Mouse (Mus musculus): ENCODE results near the gene Wipi1. TPM values are rescaled to one million over a fixed set of nuclear protein-coding genes. Genes with fewer than 3 reads are reported as not detected.

The Wipi1 gene
- polyA plus RNA-seq, 1 experiment from 2014 or later, result 16.7 TPM

- WGBS, result 100% methylated on average over 1 of the region's 1 CpGs
- Histone ChIP-seq H3K9ac (replicated peaks) (no peak overlapping the region), H3K4me2 (no peak overlapping the region), H3K36me3 (no peaks in the 10 kb centered on the region), H3K27ac (replicated peaks) (no peak overlapping the region), H3K9me3 (replicated peaks) (no peaks in the 10 kb centered on the region), H3K4me3 (replicated peaks) (no peak overlapping the region), H3K27me3 (replicated peaks) (no peaks in the 10 kb centered on the region), H3K4me1 (no peaks in the 10 kb centered on the region; the same call in 1 of the 2 replicates)
- ATAC-seq (ENCODE audit: low FRiP score), result no peak
Observed at GRCm38 (mm10) chr11:109547652-109548051, 64.1 kb downstream of the Wipi1 start.

GRCm38 (mm10) chr11:109546305-109547001 lies 65.3 kb downstream of the Wipi1 start:
- no peak overlapping the region for H3K27ac ChIP-seq (replicated peaks)
- H3K4me3 ChIP-seq (replicated peaks), result no peak overlapping the region
- WGBS, result 67% methylated on average over 16 of the region's 16 CpGs
- H3K36me3 ChIP-seq, result no peaks in the 10 kb centered on the region
- H3K9me3 ChIP-seq (replicated peaks), result no peaks in the 10 kb centered on the region
- no peak overlapping the region for H3K9ac ChIP-seq (replicated peaks)
- ATAC-seq (ENCODE audit: low FRiP score), result no peak
- no peaks in the 10 kb centered on the region; the same call in 1 of the 2 replicates for H3K4me1 ChIP-seq
- no peaks in the 10 kb centered on the region for H3K27me3 ChIP-seq (replicated peaks)
- H3K4me2 ChIP-seq, result no peak overlapping the region

GRCm38 (mm10) chr11:109545700-109546143 lies 66.0 kb downstream of the Wipi1 start:
- no peak for ATAC-seq (ENCODE audit: low FRiP score)
- no peaks in the 10 kb centered on the region for H3K9me3 ChIP-seq (replicated peaks)
- no peak overlapping the region for H3K9ac ChIP-seq (replicated peaks)
- no peak overlapping the region for H3K27ac ChIP-seq (replicated peaks)
- WGBS, result 74% methylated on average over 12 of the region's 12 CpGs
- no peaks in the 10 kb centered on the region; the same call in 1 of the 2 replicates for H3K4me1 ChIP-seq
- no peak overlapping the region for H3K4me2 ChIP-seq
- no peak overlapping the region for H3K4me3 ChIP-seq (replicated peaks)
- H3K27me3 ChIP-seq (replicated peaks), result no peaks in the 10 kb centered on the region
- no peaks in the 10 kb centered on the region for H3K36me3 ChIP-seq

GRCm38 (mm10) chr11:109545265-109545664 lies 66.5 kb downstream of the Wipi1 start:
- 76% methylated on average over 7 of the region's 7 CpGs for WGBS
- ATAC-seq (ENCODE audit: low FRiP score), result no peak
- no peaks in the 10 kb centered on the region; the same call in 1 of the 2 replicates for H3K4me1 ChIP-seq
- no peak overlapping the region for H3K9ac ChIP-seq (replicated peaks)
- H3K9me3 ChIP-seq (replicated peaks), result no peaks in the 10 kb centered on the region
- H3K27ac ChIP-seq (replicated peaks), result no peak overlapping the region
- no peak overlapping the region for H3K4me3 ChIP-seq (replicated peaks)
- H3K36me3 ChIP-seq, result no peaks in the 10 kb centered on the region
- H3K4me2 ChIP-seq, result no peak overlapping the region
- H3K27me3 ChIP-seq (replicated peaks), result no peaks in the 10 kb centered on the region

- Histone ChIP-seq H3K4me2 (no peak overlapping the region), H3K9ac (replicated peaks) (no peak overlapping the region), H3K36me3 (no peaks in the 10 kb centered on the region), H3K4me3 (replicated peaks) (no peak overlapping the region), H3K27me3 (replicated peaks) (no peaks in the 10 kb centered on the region), H3K4me1 (peaks cover under 1% of the 10 kb centered on the region; the same call in 1 of the 2 replicates), H3K27ac (replicated peaks) (no peak overlapping the region), H3K9me3 (replicated peaks) (no peaks in the 10 kb centered on the region)
- no peak for ATAC-seq (ENCODE audit: low FRiP score)
- WGBS, result 39% methylated on average over 7 of the region's 7 CpGs
Observed at GRCm38 (mm10) chr11:109544432-109544831, 67.3 kb downstream of the Wipi1 start.

GRCm38 (mm10) chr11:109543466-109543865 lies 68.3 kb downstream of the Wipi1 start:
- Histone ChIP-seq H3K27me3 (replicated peaks) (no peaks in the 10 kb centered on the region), H3K36me3 (no peaks in the 10 kb centered on the region), H3K9ac (replicated peaks) (no peak overlapping the region), H3K9me3 (replicated peaks) (no peaks in the 10 kb centered on the region), H3K4me1 (peaks cover 6% of the 10 kb centered on the region; the same call in 1 of the 2 replicates), H3K4me3 (replicated peaks) (no peak overlapping the region), H3K4me2 (no peak overlapping the region), H3K27ac (replicated peaks) (no peak overlapping the region)
- WGBS, result 93% methylated on average over 9 of the region's 9 CpGs
- ATAC-seq (ENCODE audit: low FRiP score), result no peak

GRCm38 (mm10) chr11:109539290-109539689 lies 72.5 kb downstream of the Wipi1 start:
- no peak for ATAC-seq (ENCODE audit: low FRiP score)
- Histone ChIP-seq H3K27ac (replicated peaks) (no peak overlapping the region), H3K27me3 (replicated peaks) (no peaks in the 10 kb centered on the region), H3K9me3 (replicated peaks) (no peaks in the 10 kb centered on the region), H3K36me3 (no peaks in the 10 kb centered on the region), H3K9ac (replicated peaks) (no peak overlapping the region), H3K4me1 (peaks cover 6% of the 10 kb centered on the region; the same call in 1 of the 2 replicates), H3K4me3 (replicated peaks) (no peak overlapping the region), H3K4me2 (no peak overlapping the region)
- WGBS, result 49% methylated on average over 6 of the region's 6 CpGs

GRCm38 (mm10) chr11:109536939-109537338 lies 74.8 kb downstream of the Wipi1 start:
- Histone ChIP-seq H3K4me2 (no peak overlapping the region), H3K36me3 (no peaks in the 10 kb centered on the region), H3K27ac (replicated peaks) (no peak overlapping the region), H3K9ac (replicated peaks) (no peak overlapping the region), H3K9me3 (replicated peaks) (no peaks in the 10 kb centered on the region), H3K27me3 (replicated peaks) (no peaks in the 10 kb centered on the region), H3K4me1 (peaks cover 6% of the 10 kb centered on the region; the same call in 1 of the 2 replicates), H3K4me3 (replicated peaks) (no peak overlapping the region)
- no peak for ATAC-seq (ENCODE audit: low FRiP score)
- 88% methylated on average over 5 of the region's 5 CpGs for WGBS

GRCm38 (mm10) chr11:109535966-109536365 lies 75.8 kb downstream of the Wipi1 start:
- H3K27ac ChIP-seq (replicated peaks), result no peak overlapping the region
- no peak overlapping the region for H3K4me3 ChIP-seq (replicated peaks)
- H3K9me3 ChIP-seq (replicated peaks), result no peaks in the 10 kb centered on the region
- WGBS, result 89% methylated on average over 6 of the region's 6 CpGs
- no peaks in the 10 kb centered on the region for H3K27me3 ChIP-seq (replicated peaks)
- peaks cover 6% of the 10 kb centered on the region; the same call in 1 of the 2 replicates for H3K4me1 ChIP-seq
- H3K4me2 ChIP-seq, result no peak overlapping the region
- ATAC-seq (ENCODE audit: low FRiP score), result no peak
- no peak overlapping the region for H3K9ac ChIP-seq (replicated peaks)
- H3K36me3 ChIP-seq, result no peaks in the 10 kb centered on the region

- no peaks in the 10 kb centered on the region for H3K4me1 ChIP-seq
- H3K36me3 ChIP-seq, result no peaks in the 10 kb centered on the region
- H3K4me3 ChIP-seq (replicated peaks), result no peak overlapping the region
- H3K9me3 ChIP-seq (replicated peaks), result no peaks in the 10 kb centered on the region
- no peaks in the 10 kb centered on the region for H3K27me3 ChIP-seq (replicated peaks)
- H3K27ac ChIP-seq (replicated peaks), result no peak overlapping the region; the same call in 1 of the 2 replicates
- H3K4me2 ChIP-seq, result no peak overlapping the region
- WGBS, result 72% methylated on average over 4 of the region's 4 CpGs
- ATAC-seq (ENCODE audit: low FRiP score), result no peak
- H3K9ac ChIP-seq (replicated peaks), result no peak overlapping the region
Observed at GRCm38 (mm10) chr11:109530030-109530429, 81.7 kb downstream of the Wipi1 start.

GRCm38 (mm10) chr11:109525571-109525970 lies 86.2 kb downstream of the Wipi1 start:
- H3K27ac ChIP-seq (replicated peaks), result no peak overlapping the region
- H3K9me3 ChIP-seq (replicated peaks), result no peaks in the 10 kb centered on the region
- no peaks in the 10 kb centered on the region for H3K36me3 ChIP-seq
- ATAC-seq (ENCODE audit: low FRiP score), result no peak
- 0 out of 2 replicates have a peak, but pooled peaks cover 2% of the 10 kb centered on the region for H3K4me1 ChIP-seq
- no peak overlapping the region for H3K4me2 ChIP-seq
- no peak overlapping the region for H3K4me3 ChIP-seq (replicated peaks)
- H3K9ac ChIP-seq (replicated peaks), result no peak overlapping the region
- no peaks in the 10 kb centered on the region for H3K27me3 ChIP-seq (replicated peaks)
- WGBS, result 84% methylated on average over 4 of the region's 4 CpGs

- ATAC-seq (ENCODE audit: low FRiP score), result no peak
- WGBS, result 79% methylated on average over 5 of the region's 5 CpGs
- no peaks in the 10 kb centered on the region for H3K27me3 ChIP-seq (replicated peaks)
Observed at GRCm38 (mm10) chr11:109524869-109525268, 86.9 kb downstream of the Wipi1 start.

More at GRCm38 (mm10) chr11:109524869-109525268, 86.9 kb downstream of the Wipi1 start:
- H3K9ac ChIP-seq (replicated peaks), result no peak overlapping the region
- no peak overlapping the region for H3K4me2 ChIP-seq
- no peak overlapping the region for H3K27ac ChIP-seq (replicated peaks)
- H3K4me1 ChIP-seq, result 0 out of 2 replicates have a peak, but pooled peaks cover 2% of the 10 kb centered on the region
- H3K9me3 ChIP-seq (replicated peaks), result no peaks in the 10 kb centered on the region
- no peak overlapping the region for H3K4me3 ChIP-seq (replicated peaks)
- H3K36me3 ChIP-seq, result no peaks in the 10 kb centered on the region
